Mouse (Mus musculus) embryonic facial prominence, embryonic 11.5 days (tissue): Measurements from ENCODE around the gene Ppat. TPM values are rescaled to one million over a fixed set of nuclear protein-coding genes. Genes with fewer than 3 reads are reported as not detected.

Source experiments
- ATAC-seq: fragments of 200-750 bp; cut with Nextera tagmentation; replicated peaks from 2 replicates; pipeline ENCODE4 v1.8.0; 2017; ENCODE audit warnings: low read depth; ENCODE audit not compliant: insufficient number of reproducible peaks, low FRiP score, low TSS enrichment
- DNase-seq: peaks from one replicate; pipeline ENCODE4 v3.0.0-alpha.2; 2015; ENCODE audit warnings: low spot score
- H3K27ac ChIP-seq: fragments of 300-500 bp; sonication (generic); replicated peaks from 2 replicates; pipeline ENCODE4 v1.5.1; 2014; ENCODE audit warnings: mild to moderate bottlenecking, low read depth, low read length, control low read depth
- H3K27me3 ChIP-seq: fragments of 300-500 bp; sonication (generic); 2 replicates; pipeline ENCODE4 v1.6.1; 2014; ENCODE audit warnings: mild to moderate bottlenecking, low read length, moderate library complexity, mixed read lengths; ENCODE audit not compliant: control insufficient read depth, insufficient read depth
- H3K36me3 ChIP-seq: fragments of 300-500 bp; sonication (generic); replicated peaks from 2 replicates; pipeline ENCODE4 v1.6.1; 2014; ENCODE audit warnings: low read depth, mild to moderate bottlenecking, low read length, moderate library complexity, mixed read lengths; ENCODE audit not compliant: control insufficient read depth, insufficient read depth
- H3K4me1 ChIP-seq: fragments of 300-500 bp; sonication (generic); 2 replicates; pipeline ENCODE4 v1.6.1; 2014; ENCODE audit warnings: low read length, mixed read lengths; ENCODE audit not compliant: control insufficient read depth, insufficient read depth
- H3K4me2 ChIP-seq: fragments of 300-500 bp; sonication (generic); 2 replicates; pipeline ENCODE4 v1.6.1; 2014; ENCODE audit warnings: low read depth, mild to moderate bottlenecking, control low read depth, low read length, moderate library complexity
- H3K4me3 ChIP-seq: fragments of 300-500 bp; sonication (generic); 2 replicates; pipeline ENCODE4 v1.5.1; 2014; ENCODE audit warnings: low read depth, low read length, control low read depth
- H3K9ac ChIP-seq: fragments of 300-500 bp; sonication (generic); replicated peaks from 2 replicates; pipeline ENCODE4 v1.6.1; 2014; ENCODE audit warnings: mild to moderate bottlenecking, control low read depth, low read length
- H3K9me3 ChIP-seq: fragments of 300-500 bp; sonication (generic); replicated peaks from 2 replicates; pipeline ENCODE4 v1.6.1; 2016; ENCODE audit warnings: mild to moderate bottlenecking, low read length, inconsistent platforms, mixed read lengths; ENCODE audit not compliant: control insufficient read depth
- WGBS: fragments of 180-500 bp; shearing (Covaris S2); extraction: QIAGEN DNeasy Blood & Tissue Kit; methylation state at CpG from one replicate; pipeline ENCODE4 v1.1.7; 2014; 5-methylcytosine and 5-hydroxymethylcytosine counted together
- polyA plus RNA-seq: library from polyadenylated mRNA; unstranded; fragments of >200 nt; fragmentation: Nextera tagmentation; extraction: Ambion mirVana; gene quantifications from 2 replicates; pipeline ENCODE4 v1.2.1, GENCODE M21; 2014

Ppat gene
- polyA plus RNA-seq = 41.9 and 49.6 TPM in 2 replicates

GRCm38 (mm10) chr5:76951106-76952027, at the start of gene Ppat, which contains the start of gene Paics:
Gene Ppat, minus strand, starts transcription at chr5:76951578.
Gene Paics, plus strand, starts transcription at chr5:76951307.
- Histone ChIP-seq H3K9ac (peak within 1 kb of the TSS; percentile 78), H3K36me3 (no peaks in the 10 kb centered on the region), H3K27me3 (no peaks in the 10 kb centered on the region), H3K4me3 (peak within 1 kb of the TSS; percentile 65), H3K27ac (peak within 1 kb of the TSS; percentile 73), H3K4me1 (no peaks in the 10 kb centered on the region; the same call in 1 of the 2 replicates), H3K4me2 (peak within 1 kb of the TSS; percentile 78), H3K9me3 (no peaks in the 10 kb centered on the region)
- peak; percentile 96 for ATAC-seq
- WGBS = 0% methylated on average over 76 of the region's 81 CpGs
- peak; percentile 98 for DNase-seq

GRCm38 (mm10) chr5:76998416-76998815, 47.0 kb upstream of the Ppat start:
- DNase-seq = peak; percentile 71

DNA sequence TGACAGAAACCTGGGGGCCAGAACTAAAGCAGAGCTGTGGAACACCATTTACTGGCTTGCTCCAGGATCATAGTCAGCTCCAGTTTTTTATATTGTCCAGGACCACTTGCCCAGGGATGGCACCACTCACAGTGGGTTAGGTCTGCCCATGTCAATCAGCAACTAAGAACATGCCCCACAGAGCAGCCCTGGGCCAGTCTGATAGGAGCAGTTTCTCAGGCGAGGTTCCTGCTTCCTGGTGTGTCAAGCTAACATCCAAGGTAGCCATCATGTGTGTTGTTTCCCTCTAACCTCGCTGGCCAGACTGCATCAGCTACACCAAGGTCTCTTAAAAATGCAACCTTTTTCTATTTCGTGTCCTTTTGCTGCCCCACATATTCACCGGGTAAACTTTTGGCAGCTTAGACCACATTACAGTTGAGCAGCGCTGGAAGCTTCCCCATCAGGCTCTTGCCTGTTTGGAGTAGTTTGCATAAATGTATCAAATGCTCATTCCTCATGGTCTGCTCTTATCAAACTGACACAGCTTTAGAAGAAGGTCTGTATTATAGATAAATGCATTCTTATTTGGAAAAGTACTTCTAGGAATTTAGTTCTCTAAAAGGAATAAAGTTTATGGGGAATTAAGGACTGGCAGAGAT, 41.9 kb upstream of the Ppat start:
- Histone ChIP-seq H3K9ac (no peak overlapping the region), H3K9me3 (no peaks in the 10 kb centered on the region), H3K36me3 (peaks cover 5% of the 10 kb centered on the region; the same call in 1 of the 2 replicates), H3K4me3 (no peak overlapping the region), H3K27me3 (no peaks in the 10 kb centered on the region), H3K4me2 (no peak overlapping the region), H3K4me1 (no peaks in the 10 kb centered on the region), H3K27ac (no peak overlapping the region)
- ATAC-seq = no peak
- 94% methylated on average over 5 of the region's 5 CpGs for WGBS
- DNase-seq = no peak

More at GRCm38 (mm10) chr5:76998416-76998815, 47.0 kb upstream of the Ppat start:
- Histone ChIP-seq H3K9me3 (no peaks in the 10 kb centered on the region), H3K4me3 (no peak overlapping the region), H3K27me3 (no peaks in the 10 kb centered on the region), H3K4me2 (no peak overlapping the region), H3K9ac (no peak overlapping the region), H3K4me1 (no peaks in the 10 kb centered on the region), H3K27ac (no peak overlapping the region), H3K36me3 (no peaks in the 10 kb centered on the region)
- ATAC-seq = no peak
- 55% methylated on average over 5 of the region's 5 CpGs for WGBS

DNA sequence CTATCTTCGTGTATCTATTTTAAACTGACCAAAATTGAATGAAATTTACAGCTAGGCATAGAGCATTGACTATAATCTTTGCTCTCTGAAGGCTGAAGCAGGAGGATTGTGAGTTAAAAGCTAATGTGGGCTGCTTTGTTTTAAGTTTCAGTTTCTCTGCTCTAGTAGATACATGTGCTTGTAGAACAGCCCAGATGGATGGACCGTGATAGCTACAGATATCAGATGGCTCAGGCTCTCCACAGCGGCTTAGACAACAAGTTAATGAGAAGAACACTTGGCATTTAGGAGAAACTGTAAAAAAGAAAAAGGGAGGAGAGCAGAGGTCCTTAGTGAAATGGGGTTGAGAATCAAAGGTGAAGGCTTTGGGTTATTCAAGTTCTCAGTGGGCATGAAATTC, 39.4 kb upstream of the Ppat start:
- WGBS = 95% methylated on average over 3 of the region's 3 CpGs
- Histone ChIP-seq H3K4me3 (no peak overlapping the region), H3K36me3 (peaks cover 5% of the 10 kb centered on the region; the same call in 1 of the 2 replicates), H3K27me3 (no peaks in the 10 kb centered on the region), H3K4me2 (no peak overlapping the region), H3K9me3 (no peaks in the 10 kb centered on the region), H3K27ac (no peak overlapping the region), H3K4me1 (no peaks in the 10 kb centered on the region), H3K9ac (no peak overlapping the region)
- no peak for DNase-seq
- ATAC-seq = no peak

GRCm38 (mm10) chr5:76984015-76984414, 32.6 kb upstream of the Ppat start:
- no peak overlapping the region for H3K4me2 ChIP-seq
- no peak overlapping the region for H3K9ac ChIP-seq
- no peak overlapping the region for H3K27ac ChIP-seq
- 94% methylated on average over 11 of the region's 11 CpGs for WGBS
- no peak overlapping the region for H3K4me3 ChIP-seq
- ATAC-seq (no peak), DNase-seq (no peak)
- peaks cover 16% of the 10 kb centered on the region for H3K36me3 ChIP-seq
- no peaks in the 10 kb centered on the region for H3K9me3 ChIP-seq
- no peaks in the 10 kb centered on the region for H3K27me3 ChIP-seq
- H3K4me1 ChIP-seq = no peaks in the 10 kb centered on the region

DNA sequence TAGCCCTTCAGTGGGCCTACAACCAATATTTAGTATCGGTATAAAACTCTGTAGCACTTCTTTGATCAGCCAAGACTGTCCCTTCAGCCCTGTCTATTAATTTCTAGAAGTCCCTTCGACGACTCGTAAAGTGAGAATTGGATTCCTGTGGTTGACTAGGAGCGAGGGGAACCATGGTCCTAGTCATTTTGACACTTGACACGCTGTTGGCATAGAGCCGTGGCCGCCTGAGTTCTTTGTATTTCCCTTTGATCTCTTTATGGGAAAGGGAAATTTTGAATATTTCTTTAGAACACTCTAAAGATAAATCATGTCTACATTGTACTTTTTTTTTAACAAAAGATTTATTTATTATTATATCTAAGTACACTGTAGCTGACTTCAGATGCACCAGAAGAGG, 24.4 kb upstream of the Ppat start:
- no peak for DNase-seq
- no peaks in the 10 kb centered on the region for H3K27me3 ChIP-seq
- H3K4me3 ChIP-seq = no peak overlapping the region
- no peak overlapping the region for H3K9ac ChIP-seq
- H3K4me2 ChIP-seq = no peak overlapping the region; the same call in 1 of the 2 replicates
- no peaks in the 10 kb centered on the region; the same call in 1 of the 2 replicates for H3K4me1 ChIP-seq
- WGBS = 91% methylated on average over 8 of the region's 8 CpGs
- H3K36me3 ChIP-seq = peaks cover 5% of the 10 kb centered on the region
- no peaks in the 10 kb centered on the region for H3K9me3 ChIP-seq
- no peak overlapping the region for H3K27ac ChIP-seq
- no peak for ATAC-seq

DNA sequence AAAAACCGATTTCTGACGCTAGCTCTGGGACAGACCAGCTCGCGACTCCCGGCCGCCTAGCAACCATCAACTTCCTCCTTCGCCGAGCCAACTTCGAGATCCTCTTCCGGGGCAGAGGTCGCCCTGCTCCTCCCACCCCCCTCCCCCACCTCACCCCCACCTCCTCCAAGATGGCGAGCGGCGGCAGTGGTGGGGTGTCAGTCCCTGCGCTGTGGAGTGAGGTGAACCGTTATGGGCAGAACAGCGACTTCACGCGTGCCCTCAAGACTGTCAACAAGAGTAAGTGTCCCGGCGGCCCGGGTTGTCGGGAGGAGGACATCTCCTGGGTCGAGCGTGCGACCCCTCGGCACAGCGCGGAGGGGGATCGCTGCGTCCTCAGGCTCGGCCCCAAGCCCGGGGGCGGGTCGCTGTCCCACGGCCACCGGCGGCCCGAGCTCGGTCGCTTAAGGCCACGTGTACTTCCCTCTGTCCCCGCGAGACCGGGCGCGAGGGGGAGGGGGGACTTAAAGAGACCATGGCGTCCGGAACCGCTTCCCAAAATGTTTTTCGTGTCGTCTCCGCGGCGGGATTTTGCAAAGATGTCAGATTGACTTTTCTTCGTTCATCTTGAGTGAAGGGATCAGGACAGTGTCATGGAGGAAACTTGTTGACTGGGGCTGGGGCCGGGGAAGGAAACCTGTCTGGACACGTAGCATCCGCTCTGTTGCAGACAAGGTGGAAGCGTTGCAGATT, 23.3 kb upstream of the Ppat start, which contains the start of gene Srp72:
Gene Srp72, plus strand, starts transcription at position 130 of the 732 bp plus-strand sequence.
- H3K27ac ChIP-seq = no peak within 1 kb of the TSS; the same call in 1 of the 2 replicates
- WGBS = under 1% methylated on average over 60 of the region's 60 CpGs
- H3K36me3 ChIP-seq = no peaks in the 10 kb centered on the region; the same call in none of the 2 replicates
- no peaks in the 10 kb centered on the region for H3K9me3 ChIP-seq
- H3K4me3 ChIP-seq = peak within 1 kb of the TSS; percentile 91
- peak within 1 kb of the TSS; percentile 82 for H3K9ac ChIP-seq
- DNase-seq (peak; percentile 92), ATAC-seq (peak; percentile 91)
- no peaks in the 10 kb centered on the region for H3K27me3 ChIP-seq
- H3K4me2 ChIP-seq = peak within 1 kb of the TSS; percentile 78
- no peaks in the 10 kb centered on the region; the same call in 1 of the 2 replicates for H3K4me1 ChIP-seq
